Mouse (Mus musculus) lung, adult 2 months (tissue): ENCODE results near the gene Simc1.

Experiments used
- CTCF ChIP-seq: fragments of 200-500 bp; IDR thresholded peaks from 2 replicates; pipeline ENCODE4 v1.5.1; 2011; ENCODE audit warnings: mild to moderate bottlenecking, low read length, control low read depth; ENCODE audit not compliant: insufficient read depth
- POLR2A ChIP-seq: fragments of 200-500 bp; IDR thresholded peaks from 2 replicates; pipeline ENCODE4 v1.6.1; 2011; ENCODE audit warnings: low read depth, mild to moderate bottlenecking, control low read depth, low read length, borderline replicate concordance; ENCODE audit errors: extremely low read depth

DNA sequence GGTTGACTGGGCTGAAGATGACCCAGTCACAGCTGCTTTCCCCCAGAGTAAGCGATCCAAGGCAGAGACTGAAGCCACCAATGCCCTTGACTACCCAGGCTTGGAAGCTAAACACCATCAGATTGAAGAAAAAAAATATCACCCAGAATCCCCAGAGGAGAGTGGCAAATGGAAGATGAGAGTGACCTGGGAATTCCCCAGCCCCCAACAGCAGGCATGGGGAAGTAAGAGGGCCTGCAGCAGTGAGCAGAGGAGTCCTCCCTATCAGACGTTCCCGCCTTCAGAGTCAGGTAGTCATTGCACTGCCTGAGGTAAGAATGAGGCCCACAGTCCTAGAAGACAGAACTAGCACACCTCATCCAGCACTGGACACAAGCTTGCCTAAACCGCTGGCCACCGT is 13.2 kb upstream of the Simc1 start:
- TF ChIP-seq CTCF (no peak), POLR2A (no peak)
